Mouse (Mus musculus): ENCODE measurements around the gene Ercc8. TPM values are rescaled to one million over a fixed set of nuclear protein-coding genes. Genes with fewer than 3 reads are reported as not detected.
A peak's percentile ranks its signal among the peaks of the same experiment; 100 is the strongest.

Ercc8 gene
- total RNA-seq, 2 experiments from 2014 or later: 12.9 to 15.2 TPM

- no peak for DNase-seq
- intact Hi-C loops (cut with DNase I): loop anchor here (5.0 kb wide), 1 partner anchor 105 kb away; the partner anchor contains the start of gene Depdc1b
These were observed 54.0 kb downstream of the Ercc8 start for GRCm38 (mm10) chr13:108212397-108213018.

- intact Hi-C loops (cut with DNase I): loop anchor here (5.0 kb wide), 1 partner anchor 103 kb away; the partner anchor contains the start of gene Depdc1b
- peak; percentile 54 to 63 for DNase-seq
These were observed 55.6 kb downstream of the Ercc8 start, which contains the start of gene Elovl7 for GRCm38 (mm10) chr13:108214081-108214484. Elovl7 (plus strand) TSS chr13:108214404.

GRCm38 (mm10) chr13:108214485-108215107 is 56.1 kb downstream of the Ercc8 start:
- intact Hi-C loops (cut with DNase I): loop anchor here (5.0 kb wide), 1 partner anchor 103 kb away; the partner anchor contains the start of gene Depdc1b
- DNase-seq: peak; percentile 8 to 13

GRCm38 (mm10) chr13:108215231-108215780 is 56.8 kb downstream of the Ercc8 start:
- peak in 1 of 2 experiments; percentile 7 for DNase-seq
- intact Hi-C loops (cut with DNase I): no loop called here

- intact Hi-C loops (cut with DNase I): no loop called here
- no peak for DNase-seq
These were observed 61.2 kb downstream of the Ercc8 start for GRCm38 (mm10) chr13:108219773-108220172.

- DNase-seq: no peak
- intact Hi-C loops (cut with DNase I): no loop called here
These were observed 70.7 kb downstream of the Ercc8 start for GRCm38 (mm10) chr13:108229191-108229590.

GRCm38 (mm10) chr13:108229634-108230330 is 71.3 kb downstream of the Ercc8 start:
- no peak for DNase-seq
- intact Hi-C loops (cut with DNase I): no loop called here

- DNase-seq: no peak
- intact Hi-C loops (cut with DNase I): no loop called here
These were observed 81.5 kb downstream of the Ercc8 start for GRCm38 (mm10) chr13:108240012-108240411.

- intact Hi-C loops (cut with DNase I): no loop called here
- no peak for DNase-seq
These were observed 83.2 kb downstream of the Ercc8 start for GRCm38 (mm10) chr13:108241715-108242114.

Other genes starting within 250 kb of the Ercc8 start
- gene Smim15, start 114.3 kb upstream of the Ercc8 start, total RNA-seq (2021): 10 to 100 TPM; 27.8 to 30.0 TPM
- gene Ndufaf2, start 108 bp upstream of the Ercc8 start, total RNA-seq (2021): 10 to 100 TPM; 24.2 to 25.1 TPM
- gene Elovl7, start 55.7 kb downstream of the Ercc8 start, total RNA-seq (2021): under 1 TPM; 0.41 to 0.50 TPM
- 1 to 10 TPM; 2.3 to 2.5 TPM for gene Depdc1b, start 157.6 kb downstream of the Ercc8 start, total RNA-seq (2021)